Mouse (Mus musculus) megakaryocyte, embryonic 14.5 days (primary cell): ENCODE measurements around the gene Opn1sw.

Experiments
- FLI1 ChIP-seq: IDR thresholded peaks from 2 replicates; pipeline ENCODE4 v1.6.1; 2012; ENCODE audit warnings: low read length, inconsistent platforms, mixed read lengths
- GATA1 ChIP-seq: IDR thresholded peaks from 3 replicates; pipeline ENCODE4 v1.6.1; 2012; ENCODE audit warnings: mixed read lengths, low read length, inconsistent platforms, borderline replicate concordance

DNA sequence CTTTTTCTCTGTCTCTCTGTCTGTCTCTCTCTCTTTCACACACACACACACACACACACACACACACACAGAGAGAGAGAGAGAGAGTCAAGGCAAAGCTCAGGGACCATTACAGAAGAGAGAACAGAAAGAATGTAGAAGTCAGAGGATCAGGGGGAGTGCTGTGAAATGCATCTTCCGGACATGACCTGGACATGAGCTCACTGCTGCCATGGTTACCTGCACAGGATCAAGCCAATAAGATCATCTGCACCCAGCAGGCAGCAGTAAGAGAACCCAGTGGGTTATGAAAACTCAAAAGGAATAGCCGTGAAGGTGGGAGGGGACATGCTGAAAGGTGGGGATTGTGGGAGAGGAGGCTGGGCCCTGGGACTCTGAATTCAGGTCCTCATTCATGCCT is 5.8 kb downstream of the Opn1sw start:
- TF ChIP-seq GATA1 (no peak), FLI1 (no peak)
